Mouse (Mus musculus): Measurements from ENCODE around the gene Actl6b. TPM values are rescaled to one million over a fixed set of nuclear protein-coding genes. Genes with fewer than 3 reads are reported as not detected.

The Actl6b gene
- not detected for total RNA-seq (2023)

DNA sequence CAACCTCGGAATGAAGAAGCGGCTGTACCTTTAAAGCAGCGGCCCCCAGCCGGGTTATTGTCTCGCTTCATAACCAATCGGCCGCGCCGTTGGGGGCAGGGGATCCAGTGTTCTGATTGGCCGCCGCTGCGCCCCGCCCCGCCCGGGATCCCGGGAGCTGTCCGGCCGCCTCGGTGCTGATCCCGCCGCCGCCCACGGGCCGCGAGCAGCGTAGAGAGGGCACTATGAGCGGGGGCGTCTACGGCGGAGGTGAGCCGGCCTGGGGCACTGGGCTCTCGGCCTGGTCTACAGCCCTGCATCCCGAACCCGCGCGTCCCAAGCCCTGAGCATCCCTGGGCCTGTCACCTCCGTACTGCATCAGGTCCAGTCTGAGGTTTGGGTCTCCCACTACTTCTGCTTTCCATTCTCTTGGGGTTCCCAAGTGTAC is at the start of gene Actl6b:
TSS of gene Actl6b (plus strand) at position 107 of the 427 bp plus-strand sequence.

DNA sequence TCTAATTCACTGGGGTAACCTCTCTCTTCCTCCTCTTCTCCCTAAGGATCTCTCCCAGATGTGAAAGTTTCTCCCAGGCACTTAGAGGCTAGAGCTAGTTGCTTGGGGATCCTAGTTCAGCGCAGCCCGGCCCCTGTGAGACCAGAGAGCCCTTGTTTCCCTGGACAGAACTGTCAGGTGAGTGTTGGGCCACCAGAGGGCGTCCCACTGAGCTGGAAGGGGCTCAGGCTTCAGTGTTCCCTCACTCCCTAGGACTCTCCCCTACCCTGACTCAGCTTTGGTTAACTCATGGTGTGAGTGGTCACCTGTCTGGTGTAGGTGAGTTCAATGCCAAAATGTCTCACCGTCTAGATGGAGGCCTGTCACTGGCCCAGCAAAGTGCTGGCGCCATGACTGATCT is 34.9 kb upstream of the Actl6b start, which contains the start of gene Gigyf1:
TSS of gene Gigyf1 (plus strand) at position 113 of the 400 bp plus-strand sequence.

DNA sequence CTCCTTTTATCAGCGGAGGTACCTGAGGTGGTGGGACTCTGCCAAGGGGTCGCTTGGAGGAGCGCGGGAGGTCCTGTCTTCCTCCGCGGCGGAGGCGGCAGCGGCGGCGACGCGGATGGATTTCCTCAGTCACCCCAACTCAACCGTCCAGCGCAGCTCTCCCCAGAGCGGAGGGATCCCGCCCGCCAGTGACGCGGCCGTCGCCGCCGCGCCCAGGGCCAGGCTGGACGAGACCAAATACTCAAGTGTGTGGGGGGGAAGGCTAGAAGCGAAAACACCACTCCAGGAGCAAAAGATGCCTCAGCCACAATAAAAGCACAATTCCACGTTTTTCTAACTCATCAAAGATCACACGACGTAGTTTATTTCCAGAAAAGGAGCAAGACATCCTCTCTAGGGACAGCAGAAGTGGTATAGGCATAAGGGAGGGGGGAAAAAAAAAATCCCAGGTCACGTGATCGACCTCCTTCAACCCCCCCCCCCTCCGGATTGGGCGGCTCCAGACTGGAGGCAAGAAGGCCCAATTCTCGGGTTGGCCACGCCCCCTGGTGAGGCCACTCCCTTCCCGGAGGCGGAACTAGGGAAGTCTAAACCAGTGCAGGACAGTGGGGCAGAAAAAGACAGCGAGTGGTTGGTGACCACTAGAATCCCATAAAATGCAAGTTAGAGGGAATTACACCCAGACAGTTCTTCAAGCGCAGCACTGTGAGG is 20.0 kb upstream of the Actl6b start, which contains the start of the genes Epo and Gnb2:
TSS of gene Epo (minus strand) at position 126 of the 711 bp plus-strand sequence.
TSS of gene Gnb2 (minus strand) at position 394 of the 711 bp plus-strand sequence.

DNA sequence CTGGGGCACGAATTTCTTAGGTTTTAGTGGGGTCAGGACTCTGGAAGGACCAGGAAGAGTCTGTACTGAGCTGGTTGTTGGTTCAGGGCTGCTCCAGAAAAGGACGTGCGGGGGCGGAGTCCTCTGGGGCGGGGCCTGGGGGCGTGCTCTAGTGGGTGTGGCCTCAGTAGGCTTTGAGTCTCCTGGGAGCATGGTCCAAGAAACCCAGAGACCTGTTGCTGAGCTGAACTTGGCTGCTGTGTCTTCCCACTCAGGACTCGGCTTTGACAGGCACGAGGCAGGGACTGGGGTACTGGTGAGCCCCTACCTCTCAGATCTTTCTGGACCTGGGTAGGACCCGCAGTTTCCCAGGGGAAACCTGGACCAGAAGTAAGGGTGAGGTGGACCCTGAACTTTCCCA is 16.3 kb downstream of the Actl6b start, which contains the start of gene Tfr2:
TSS of gene Tfr2 (plus strand) at position 176 of the 400 bp plus-strand sequence.

DNA sequence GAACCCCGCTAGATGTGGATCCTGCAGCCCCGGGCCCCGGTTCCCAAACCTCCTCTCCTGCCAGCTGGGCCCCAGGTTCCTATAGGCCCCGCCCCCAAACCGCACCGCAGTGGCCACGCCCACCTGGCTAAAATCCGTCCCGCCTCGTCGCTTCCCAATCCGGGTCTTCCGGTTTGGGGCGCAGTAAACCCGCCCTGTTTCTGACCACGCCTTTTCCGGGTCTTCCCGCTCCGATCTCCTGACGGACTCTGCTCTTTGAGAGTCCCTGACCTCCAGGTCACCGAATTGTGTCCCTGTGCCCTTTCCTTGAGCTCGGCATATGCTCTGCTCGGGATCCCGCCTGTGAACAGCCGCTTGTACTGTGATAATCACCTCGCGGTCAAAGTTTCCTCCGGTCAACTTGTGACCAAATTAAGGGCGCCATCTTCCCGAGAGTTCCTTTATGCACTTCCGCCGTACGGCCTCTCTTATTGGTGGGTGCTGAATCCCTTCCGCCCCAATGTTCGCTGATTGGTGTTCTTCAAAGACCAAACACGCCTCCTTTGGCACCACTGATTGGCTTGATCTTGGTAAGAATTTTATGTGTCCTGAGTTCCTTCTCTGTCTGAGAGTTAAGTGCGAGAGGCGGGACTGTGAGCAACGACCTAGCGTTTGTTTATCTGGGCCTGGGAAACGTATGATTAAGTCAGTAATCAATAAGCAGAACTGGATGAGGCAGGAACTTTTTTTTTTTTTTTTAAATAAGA is 47.5 kb downstream of the Actl6b start, which contains the start of gene Mospd3:
TSS of gene Mospd3 (minus strand) at position 440 of the 746 bp plus-strand sequence.

DNA sequence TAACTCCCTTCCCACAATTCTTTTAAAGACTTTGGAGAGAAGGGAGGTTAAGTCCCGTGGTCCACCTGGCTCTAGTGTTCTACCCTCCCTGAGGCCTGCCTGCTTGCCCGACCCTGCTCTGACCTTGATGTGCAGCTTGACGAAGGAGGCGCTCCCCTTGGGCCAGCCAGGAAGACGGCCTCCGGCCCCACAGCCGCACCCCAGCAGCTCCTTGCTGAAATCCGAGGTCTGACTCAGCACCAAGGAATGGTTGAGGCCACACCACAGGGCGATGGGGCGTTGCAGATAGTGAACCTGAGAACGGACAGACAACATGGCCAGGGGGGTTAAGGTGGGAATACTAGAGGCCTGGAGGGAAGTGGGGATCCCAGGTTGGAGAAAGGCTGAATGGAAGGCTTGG is 60.2 kb downstream of the Actl6b start, which contains the start of gene Pcolce:
TSS of gene Pcolce (minus strand) at position 235 of the 400 bp plus-strand sequence.

Other genes with a start within 250 kb of the Actl6b start
- 437 TPM for gene Srrt, start 245.8 kb upstream of the Actl6b start, total RNA-seq (2023)
- 7.5 TPM for gene Trip6, start 239.1 kb upstream of the Actl6b start, total RNA-seq (2023)
- 16.9 TPM for gene Slc12a9, start 219.9 kb upstream of the Actl6b start, total RNA-seq (2023)
- 0.21 TPM for gene Ephb4, start 203.4 kb upstream of the Actl6b start, total RNA-seq (2023)
- gene Zan, start 76.5 kb upstream of the Actl6b start, total RNA-seq (2023): 0.03 TPM
- gene Pop7, start 51.0 kb upstream of the Actl6b start, total RNA-seq (2023): 30.3 TPM
- 92.9 TPM for gene Gigyf1, start 35.0 kb upstream of the Actl6b start, total RNA-seq (2023)
- gene Epo, start 20.3 kb upstream of the Actl6b start, total RNA-seq (2023): not detected
- gene Gnb2, start 20.0 kb upstream of the Actl6b start, total RNA-seq (2023): 300 TPM
- gene Tfr2, start 16.3 kb downstream of the Actl6b start, total RNA-seq (2023): not detected
- 24.1 TPM for gene Mospd3, start 47.5 kb downstream of the Actl6b start, total RNA-seq (2023)
- 1.2 TPM for gene Pcolce, start 60.3 kb downstream of the Actl6b start, total RNA-seq (2023)
- 0.34 TPM for gene Fbxo24, start 75.5 kb downstream of the Actl6b start, total RNA-seq (2023)
- gene Lrch4, start 75.6 kb downstream of the Actl6b start, total RNA-seq (2023): 171 TPM
- gene Gm20605, start 75.7 kb downstream of the Actl6b start, total RNA-seq (2023): 44.2 TPM
- gene Sap25, start 87.8 kb downstream of the Actl6b start, total RNA-seq (2023): 81.9 TPM
- gene Irs3, start 92.2 kb downstream of the Actl6b start, total RNA-seq (2023): not detected
- gene Agfg2, start 131.2 kb downstream of the Actl6b start, total RNA-seq (2023): 22.2 TPM
- gene Nyap1, start 188.1 kb downstream of the Actl6b start, total RNA-seq (2023): 1.3 TPM
- gene Tsc22d4, start 192.2 kb downstream of the Actl6b start, total RNA-seq (2023): 190 TPM
- 22.6 TPM for gene Ppp1r35, start 225.3 kb downstream of the Actl6b start, total RNA-seq (2023)
- gene Mepce, start 234.1 kb downstream of the Actl6b start, total RNA-seq (2023): 196 TPM
- 26.4 TPM for gene Zcwpw1, start 234.3 kb downstream of the Actl6b start, total RNA-seq (2023)

Measured in CD8-positive naive resting alpha-beta T cell, adult 57 days (primary cell).